Mouse (Mus musculus) left cerebral cortex, adult 18-20 months (tissue): ENCODE measurements around the gene Ahsa2. TPM values are rescaled to one million over a fixed set of nuclear protein-coding genes. Genes with fewer than 3 reads are reported as not detected.
A peak's percentile ranks its signal among the peaks of the same experiment; 100 is the strongest.
"Not testable (repeated sequence)": the region's sequence is repeated elsewhere in the genome, so short reads cannot be mapped to it uniquely, and the experiment has no call there.

Source experiments
- DNase-seq, 2 experiments: peaks; one replicate each; pipeline ENCODE4 v3.0.0; 2021 to 2022; ENCODE audit warnings: low spot score in 2 of 2, mixed read lengths in 1 of 2
- long read RNA-seq, 2 experiments: library from polyadenylated mRNA; stranded (forward); transcript quantifications; one replicate each; pipeline ENCODE4 v2.0.0; 2021
- microRNA-seq, 2 experiments: library from miRNA; unstranded; fragments of <30 nt; microRNA quantifications; one replicate each; pipeline ENCODE4 v1.2.0; 2021
- total RNA-seq, 2 experiments: library from RNA; stranded (reverse); gene quantifications; 2 replicates each; pipeline ENCODE4 v1.2.3; 2021

Ahsa2 gene
- 10 to 100 TPM; 46.0 to 47.0 TPM for total RNA-seq
- long read RNA-seq, experiment 1, transcript Ahsa2-201 (9 exons, 3,023 nt), result major isoform, 32 of 52 reads
- long read RNA-seq, experiment 1, partial matches to known transcripts, result 6 of 52 reads
- long read RNA-seq, experiment 1, other reads (novel, unspliced or antisense), result 10 of 52 reads
- long read RNA-seq, experiment 2, transcript Ahsa2-201 (9 exons, 3,023 nt), result major isoform, 8 of 13 reads
- long read RNA-seq, experiment 2, partial matches to known transcripts, result 0 of 13 reads
- long read RNA-seq, experiment 2, other reads (novel, unspliced or antisense), result 4 of 13 reads

- peak; percentile 93 for DNase-seq
Observed at GRCm38 (mm10) chr11:23497718-23498509, at the start of gene Ahsa2. Gene Ahsa2, minus strand, starts transcription at chr11:23498030.

GRCm38 (mm10) chr11:23537446-23537845, 39.6 kb upstream of the Ahsa2 start:
- no peak for DNase-seq

- DNase-seq, result peak in 1 of 2 experiments; percentile 5
Observed at GRCm38 (mm10) chr11:23520473-23521205, 22.8 kb upstream of the Ahsa2 start, which contains the start of gene 1700093K21Rik. Gene 1700093K21Rik, minus strand, starts transcription at chr11:23521155.

DNA sequence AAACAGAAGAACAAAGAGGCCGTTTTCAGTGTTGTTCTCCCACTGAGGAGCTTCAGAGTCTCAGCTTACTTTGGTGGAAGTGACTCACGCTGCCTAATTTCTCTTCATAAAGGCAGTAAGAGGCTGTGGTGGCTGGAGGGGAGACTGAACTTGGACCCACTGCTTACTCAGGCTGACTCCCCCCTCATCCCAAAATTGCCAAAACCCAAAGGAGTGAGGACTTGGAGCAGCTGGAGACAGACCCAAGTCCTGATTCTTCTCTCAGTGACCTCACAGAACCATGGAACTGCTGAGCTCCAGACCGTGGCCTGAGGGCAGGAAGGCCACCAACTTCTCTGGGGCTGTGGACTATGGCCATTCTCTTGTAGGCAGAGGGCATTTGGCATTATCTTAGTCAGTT, 21.2 kb upstream of the Ahsa2 start:
- no peak for DNase-seq

DNA sequence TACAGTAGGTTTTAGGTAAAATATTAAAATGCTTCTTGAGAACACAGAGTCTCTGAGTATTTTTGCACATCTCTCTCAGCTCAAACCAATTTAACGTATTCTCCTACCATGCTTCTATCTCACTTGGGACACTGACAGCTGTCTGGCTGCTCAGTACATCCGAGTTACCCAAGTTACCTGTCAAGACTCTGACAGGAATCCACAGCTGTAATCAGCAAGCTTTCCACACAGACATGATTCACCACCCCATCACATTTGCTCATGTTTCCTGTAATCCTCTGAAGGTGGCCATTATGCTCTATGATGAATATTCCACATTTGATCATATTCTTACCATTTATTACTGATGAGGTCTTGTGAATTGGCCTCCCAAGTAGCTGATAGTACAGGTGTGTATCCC, 17.5 kb upstream of the Ahsa2 start:
- DNase-seq, result no peak

DNA sequence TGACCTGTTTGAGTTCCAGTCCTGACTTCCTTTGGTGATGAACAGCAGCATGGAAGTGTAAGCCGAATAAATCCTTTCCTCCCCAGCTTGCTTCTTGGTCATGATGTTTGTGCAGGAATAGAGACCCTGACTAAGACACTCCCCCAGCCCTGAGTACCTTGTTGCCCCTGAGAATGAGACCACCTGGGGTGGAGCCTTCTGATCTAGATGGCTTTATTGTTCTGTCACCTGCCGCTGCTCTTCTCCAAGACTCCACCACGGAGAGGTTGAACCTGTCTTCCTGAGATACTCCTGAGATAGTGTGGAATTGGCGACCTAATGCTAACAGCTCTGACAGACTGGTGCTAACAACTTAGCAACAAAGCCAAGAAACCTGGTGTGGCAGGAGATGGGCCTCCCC, 17.0 kb upstream of the Ahsa2 start:
- not testable (repeated sequence) for DNase-seq

DNA sequence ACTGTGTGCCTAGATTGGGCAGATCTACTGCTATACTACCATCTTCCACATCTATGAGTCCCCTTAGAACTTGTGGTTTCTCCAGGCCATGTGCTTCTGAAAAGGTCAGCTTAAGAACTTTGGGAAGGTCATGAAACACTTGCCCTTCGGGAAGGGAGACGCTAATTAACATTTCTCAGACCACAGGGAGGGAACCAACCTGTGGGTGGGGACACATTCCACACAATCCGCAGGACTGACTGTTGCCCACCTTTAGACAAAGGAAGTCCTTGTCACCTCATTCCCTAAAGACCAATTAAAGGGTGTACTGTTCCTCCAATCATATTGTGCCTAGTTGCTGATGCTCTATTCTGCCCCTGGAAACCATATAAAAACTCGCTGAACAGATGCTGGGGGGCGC, 7.0 kb upstream of the Ahsa2 start:
- not testable (repeated sequence) for DNase-seq

DNA sequence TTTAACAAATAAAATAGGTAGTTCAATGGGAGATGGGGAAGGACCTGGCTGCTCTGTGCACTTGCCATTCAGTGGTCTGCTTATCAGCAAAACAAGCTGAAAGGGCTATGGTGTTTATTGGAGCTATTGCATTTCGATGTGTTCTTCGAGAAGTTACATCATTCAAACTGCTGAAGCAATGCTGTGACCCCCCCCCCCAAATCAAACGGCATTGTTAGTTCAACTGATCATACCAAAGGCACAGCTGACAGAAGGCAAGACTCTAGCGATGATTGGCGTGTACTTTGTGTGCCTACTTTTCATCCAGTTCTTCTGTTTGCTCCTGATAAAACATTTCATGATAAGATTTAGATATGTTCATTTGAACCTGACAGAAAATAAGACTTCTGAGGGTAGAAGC, 779 bp upstream of the Ahsa2 start:
- DNase-seq, result no peak

GRCm38 (mm10) chr11:23497335-23497717, 504 bp downstream of the Ahsa2 start:
- peak; percentile 63 to 64 for DNase-seq

- DNase-seq, result no peak
Observed at GRCm38 (mm10) chr11:23496661-23497060, 1.2 kb downstream of the Ahsa2 start.

- no peak for DNase-seq
Observed at GRCm38 (mm10) chr11:23495231-23495630, 2.6 kb downstream of the Ahsa2 start.

- DNase-seq, result no peak
Observed at GRCm38 (mm10) chr11:23492048-23492790, 5.6 kb downstream of the Ahsa2 start.

DNA sequence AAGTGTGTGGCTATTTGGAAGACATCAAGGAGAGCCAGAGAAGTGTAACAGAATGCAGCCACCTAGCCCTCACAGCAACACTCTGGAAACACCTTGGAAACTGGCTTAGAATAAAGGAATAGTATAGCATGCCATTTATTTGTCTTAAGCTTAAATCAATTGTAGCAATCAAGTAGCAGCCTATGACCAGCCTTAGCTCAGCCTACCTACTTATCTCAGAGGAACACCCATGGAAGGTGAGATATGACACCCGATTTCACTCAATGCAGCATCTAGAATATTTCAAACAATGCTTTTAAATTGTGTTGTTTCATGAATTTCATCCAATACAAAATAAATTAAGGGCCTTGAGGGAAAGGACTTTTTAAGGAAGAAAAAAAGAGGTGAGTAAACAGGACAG, 7.9 kb downstream of the Ahsa2 start:
- no peak for DNase-seq

- not testable (repeated sequence) for DNase-seq
Observed at GRCm38 (mm10) chr11:23465862-23466261, 32.0 kb downstream of the Ahsa2 start.

Small RNA genes within 50 kb of the gene (microRNA-seq; reads per million reads assigned to microRNA genes)
- 0 to 0.25 reads per million in 2 experiments for gene Gm47279

Other genes starting within 250 kb of the Ahsa2 start
- 10 to 100 TPM; 60.9 to 65.2 TPM for gene Xpo1, start 242.0 kb downstream of the Ahsa2 start, total RNA-seq
- 10 to 100 TPM; 84.5 to 92.5 TPM for gene Usp34, start 191.1 kb downstream of the Ahsa2 start, total RNA-seq
- gene 1700093K21Rik, start 23.1 kb upstream of the Ahsa2 start, total RNA-seq, result not detected
- 10 to 100 TPM; 32.7 to 39.9 TPM for gene 0610010F05Rik, start 135.6 kb upstream of the Ahsa2 start, total RNA-seq
- gene Pus10, start 167.6 kb upstream of the Ahsa2 start, total RNA-seq, result 10 to 100 TPM; 15.0 to 15.3 TPM
- gene Pex13, start 167.9 kb upstream of the Ahsa2 start, total RNA-seq, result 10 to 100 TPM; 24.4 to 27.0 TPM